Mouse (Mus musculus) C2C12 (cell line): ENCODE data around the gene Wif1. TPM values are rescaled to one million over a fixed set of nuclear protein-coding genes. Genes with fewer than 3 reads are reported as not detected.

Experiments used
- H3K27me3 ChIP-seq: one replicate; pipeline ENCODE4 v1.6.1; 2011; ENCODE audit not compliant: control insufficient read depth, insufficient read depth, insufficient read length
- H3K36me3 ChIP-seq: one replicate; pipeline ENCODE4 v1.6.1; 2011; ENCODE audit not compliant: control insufficient read depth, insufficient read depth
- H3K4me3 ChIP-seq: one replicate; pipeline ENCODE4 v1.5.1; 2011; ENCODE audit warnings: mild to moderate bottlenecking, control low read depth; ENCODE audit not compliant: poor library complexity, insufficient read depth, severe bottlenecking
- H3K79me2 ChIP-seq: one replicate; pipeline ENCODE4 v1.6.1; 2011; ENCODE audit not compliant: control insufficient read depth, insufficient read depth
- H3K79me3 ChIP-seq: one replicate; pipeline ENCODE4 v1.6.1; 2011; ENCODE audit warnings: low read depth, control low read depth
- H3ac ChIP-seq: one replicate; pipeline ENCODE3; 2011; ENCODE audit warnings: low read depth; ENCODE audit not compliant: control insufficient read depth, insufficient read length
- CEBPB ChIP-seq: IDR thresholded peaks from one replicate; pipeline ENCODE4 v1.6.1; 2011; ENCODE audit warnings: low read depth, mild to moderate bottlenecking, control low read depth, moderate library complexity
- CTCF ChIP-seq: IDR thresholded peaks from one replicate; pipeline ENCODE4 v1.5.1; 2011; ENCODE audit not compliant: control insufficient read depth, insufficient read depth, insufficient read length
- FOSL1 ChIP-seq: IDR thresholded peaks from one replicate; pipeline ENCODE4 v1.8.0; 2011; ENCODE audit warnings: mild to moderate bottlenecking, low read length; ENCODE audit not compliant: poor library complexity, insufficient read depth, severe bottlenecking
- MAX ChIP-seq: IDR thresholded peaks from one replicate; pipeline ENCODE4 v1.6.1; 2011; ENCODE audit warnings: mild to moderate bottlenecking, control low read depth
- MYOD1 ChIP-seq: IDR thresholded peaks from one replicate; pipeline ENCODE4 v1.6.1; 2011; ENCODE audit warnings: low read depth; ENCODE audit not compliant: control insufficient read depth, insufficient read length
- MYOG ChIP-seq: IDR thresholded peaks from one replicate; pipeline ENCODE4 v1.6.1; 2011; ENCODE audit not compliant: control insufficient read depth, insufficient read length; ENCODE audit errors: extremely low read depth
- USF1 ChIP-seq: IDR thresholded peaks from one replicate; pipeline ENCODE4 v1.6.1; 2011; ENCODE audit warnings: low read depth, mild to moderate bottlenecking, control low read depth, moderate library complexity
- polyA plus RNA-seq: library from polyadenylated mRNA; unstranded; fragments of >200 nt; fragmentation: generic; extraction: Trizol; gene quantifications from one replicate; pipeline ENCODE4 v1.2.1, GENCODE M21; 2012; ENCODE audit warnings: missing spikeins

Wif1 gene
- polyA plus RNA-seq, 1 experiment, result not detected

DNA sequence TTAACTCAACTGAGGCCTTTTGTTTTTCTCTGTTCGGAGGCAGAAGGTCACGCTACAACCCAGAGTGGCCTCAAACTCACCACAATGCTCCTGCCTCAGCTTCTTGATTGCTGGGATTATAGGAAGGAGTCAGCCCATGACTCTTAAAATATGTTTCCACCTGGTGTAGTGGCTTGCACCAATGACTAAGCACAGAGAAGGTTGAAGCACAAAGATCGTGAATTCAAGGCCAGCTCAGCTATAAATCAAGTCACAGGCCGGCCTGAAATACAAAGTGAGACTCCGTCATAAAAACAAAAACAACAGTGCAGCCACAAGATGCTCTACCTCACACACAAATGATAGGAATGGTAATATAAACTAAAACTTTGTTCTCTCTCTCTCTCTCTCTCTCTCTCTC lies 10.8 kb upstream of the Wif1 start:
- H3K27me3 ChIP-seq, result peaks cover 16% of the 10 kb centered on the region
- TF ChIP-seq CTCF (no peak), MAX (no peak), CEBPB (no peak), FOSL1 (no peak), MYOG (no peak), MYOD1 (no peak), USF1 (no peak)
- no peaks in the 10 kb centered on the region for H3K36me3 ChIP-seq
- no peak overlapping the region for H3K4me3 ChIP-seq
- H3K79me3 ChIP-seq, result no peaks in the 10 kb centered on the region
- H3ac ChIP-seq, result no peak overlapping the region
- H3K79me2 ChIP-seq, result no peaks in the 10 kb centered on the region

DNA sequence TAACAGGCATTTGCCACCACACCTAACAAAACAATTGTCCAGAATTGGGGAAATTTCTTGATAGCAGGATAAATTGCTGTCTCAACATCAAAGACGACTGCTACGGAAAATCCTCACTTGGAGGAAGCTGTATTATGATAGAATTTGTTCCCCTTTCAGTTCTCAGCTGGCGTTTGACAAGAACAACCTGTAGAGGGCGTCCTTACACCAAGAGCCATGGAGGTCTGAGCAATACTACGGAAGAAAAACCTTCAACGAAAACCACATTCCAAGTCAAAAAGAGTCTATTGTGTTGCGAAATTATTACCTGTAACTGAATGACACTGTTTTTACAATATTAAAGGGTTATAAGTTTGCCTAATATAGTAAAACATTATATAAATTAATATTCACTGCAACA lies 2.0 kb upstream of the Wif1 start:
- Histone ChIP-seq H3K27me3 (peaks cover 39% of the 10 kb centered on the region), H3K79me2 (no peaks in the 10 kb centered on the region), H3ac (no peak overlapping the region), H3K4me3 (no peak overlapping the region), H3K36me3 (no peaks in the 10 kb centered on the region), H3K79me3 (no peaks in the 10 kb centered on the region)
- TF ChIP-seq CTCF, result no peak
- no peak for TF ChIP-seq FOSL1
- TF ChIP-seq USF1, result no peak
- TF ChIP-seq MYOD1, result no peak
- no peak for TF ChIP-seq MAX
- no peak for TF ChIP-seq MYOG
- TF ChIP-seq CEBPB, result no peak

DNA sequence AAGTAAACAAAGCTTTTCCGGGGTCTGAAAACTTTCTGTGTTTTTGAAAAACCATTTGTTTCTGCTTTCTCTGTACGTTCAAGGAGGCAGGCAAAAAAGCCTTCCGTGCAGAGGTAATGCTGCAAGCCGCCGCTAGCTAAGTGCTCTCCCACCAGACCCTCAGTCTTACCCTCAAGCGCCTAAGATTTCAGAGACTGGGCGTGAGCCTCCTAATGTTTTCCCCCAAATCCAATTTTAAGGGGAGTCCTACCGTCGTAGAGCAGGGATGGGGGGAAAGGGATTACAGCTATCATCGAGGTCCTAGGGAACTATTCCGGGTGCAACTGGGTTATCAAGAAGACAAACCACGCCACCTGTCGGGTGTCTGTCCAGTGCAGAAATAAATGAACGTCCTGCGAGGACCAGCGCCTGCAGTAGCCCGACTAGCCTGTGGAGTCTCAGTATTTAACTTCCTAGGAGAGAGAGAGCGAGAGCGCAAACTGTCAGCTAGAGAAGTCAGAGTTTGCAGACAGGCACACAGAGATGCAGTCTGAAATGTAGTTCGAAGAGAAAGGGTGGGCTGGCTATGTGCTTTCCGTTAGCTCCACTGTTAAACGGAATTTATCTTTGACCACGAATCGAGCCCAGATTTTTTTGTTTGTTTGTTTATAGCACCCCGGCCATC lies 500 bp upstream of the Wif1 start:
- Histone ChIP-seq H3K79me2 (no peaks in the 10 kb centered on the region), H3K4me3 (peak overlapping the region; percentile 22), H3ac (peak overlapping the region; percentile 52), H3K79me3 (no peaks in the 10 kb centered on the region), H3K36me3 (no peaks in the 10 kb centered on the region), H3K27me3 (peaks cover 37% of the 10 kb centered on the region)
- TF ChIP-seq MYOG (no peak), MYOD1 (no peak), FOSL1 (no peak), CTCF (no peak), CEBPB (no peak), MAX (no peak), USF1 (no peak)

DNA sequence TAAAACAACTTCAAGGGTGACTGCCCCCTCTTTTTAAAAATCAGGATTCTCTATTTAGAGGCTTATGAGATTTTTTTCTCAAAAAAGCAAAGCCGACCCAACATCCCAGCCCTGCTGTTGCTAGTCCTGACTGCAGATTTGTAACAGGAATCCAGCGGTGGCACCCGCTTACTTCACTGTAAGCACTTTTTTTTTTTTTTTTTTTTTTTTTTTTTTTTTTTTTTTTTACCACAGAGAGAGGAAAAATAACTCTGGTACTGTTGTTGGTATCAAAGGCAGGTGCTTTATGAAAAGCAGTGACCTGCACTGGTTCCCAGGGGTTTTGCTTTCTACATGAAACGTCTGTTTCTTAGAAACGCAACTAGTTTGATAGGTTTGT lies 798 bp downstream of the Wif1 start:
- no peak overlapping the region for H3K4me3 ChIP-seq
- H3K79me2 ChIP-seq, result no peaks in the 10 kb centered on the region
- H3K79me3 ChIP-seq, result no peaks in the 10 kb centered on the region
- H3K36me3 ChIP-seq, result no peaks in the 10 kb centered on the region
- no peak overlapping the region for H3ac ChIP-seq
- TF ChIP-seq CTCF (no peak), FOSL1 (no peak), CEBPB (no peak), MYOG (no peak), USF1 (no peak), MAX (no peak), MYOD1 (no peak)
- peaks cover 38% of the 10 kb centered on the region for H3K27me3 ChIP-seq

DNA sequence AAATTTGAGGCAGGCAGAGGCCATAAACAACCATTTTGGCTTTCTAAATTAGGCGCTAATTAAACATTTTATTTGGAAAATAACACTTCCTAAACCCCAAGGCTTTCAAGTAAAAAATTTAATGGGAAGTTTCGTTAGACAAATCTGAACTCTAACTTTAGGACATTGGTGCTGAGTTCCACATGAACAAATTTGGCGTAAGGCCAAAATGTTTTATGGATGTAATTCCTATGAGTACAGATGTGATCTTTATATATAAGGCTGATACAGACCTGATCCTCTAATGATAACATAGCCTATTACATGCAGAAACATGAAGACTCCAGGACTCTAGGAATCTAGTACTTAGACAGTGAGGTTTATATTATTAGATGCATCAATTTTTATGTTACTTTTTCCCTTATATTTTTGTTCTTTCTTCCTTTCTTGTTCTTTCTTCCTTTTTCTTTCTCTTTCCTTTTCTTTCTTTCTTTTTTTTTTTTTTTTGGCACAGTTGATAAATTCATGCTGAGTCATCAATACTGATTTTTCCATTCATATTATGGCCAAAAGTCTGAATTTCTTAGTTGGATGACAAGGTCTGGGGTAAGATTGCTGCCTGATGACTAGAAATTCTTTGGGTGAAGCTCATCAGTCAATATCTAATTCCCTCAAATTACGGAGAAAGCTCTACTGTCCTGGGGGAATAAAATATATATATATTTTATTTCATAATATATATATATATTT lies 5.0 kb downstream of the Wif1 start:
- Histone ChIP-seq H3K79me2 (no peaks in the 10 kb centered on the region), H3K4me3 (no peak overlapping the region), H3K27me3 (peaks cover 27% of the 10 kb centered on the region), H3K36me3 (no peaks in the 10 kb centered on the region), H3ac (no peak overlapping the region), H3K79me3 (no peaks in the 10 kb centered on the region)
- TF ChIP-seq FOSL1 (no peak), CEBPB (no peak), CTCF (no peak), USF1 (no peak), MYOD1 (no peak), MAX (no peak), MYOG (no peak)
